Comparison of ENCODE assay signal across 7 mouse cellular contexts in genomic region chr6:118419050-118419920, GRCm38 (mm10). TPM values are rescaled to one million over a fixed set of nuclear protein-coding genes. Genes with fewer than 3 reads are reported as not detected.
DNase-seq lines count a peak whose midpoint lies in the region; ATAC-seq lines count a peak whose summit lies in the region.

TSS of gene Bms1 (minus strand) at chr6:118419474.

- peak; percentile 91 for DNase-seq in adrenal gland, postnatal 25 days
- peak; percentile 99 for DNase-seq in heart, adult 11 months
- peak; percentile 96 for DNase-seq in kidney, adult 18-20 months
- DNase-seq in limb, embryonic 11.5 days (ENCODE audit: low spot score), result peak; percentile 93
- DNase-seq in midbrain, embryonic 14.5 days, result peak; percentile 98
- peak; percentile 81 to 91 for DNase-seq in spleen, adult 18-20 months

- peak within 1 kb of the TSS; percentile 84 for H3K9ac ChIP-seq in embryonic facial prominence, embryonic 12.5 days
- H3K9ac ChIP-seq in limb, embryonic 11.5 days (ENCODE audit: low read length), result peak within 1 kb of the TSS; percentile 73
- H3K9ac ChIP-seq in midbrain, embryonic 14.5 days (replicated peaks; ENCODE audit: low read length), result peak within 1 kb of the TSS; percentile 72

- no peaks in the 10 kb centered on the region for H3K9me3 ChIP-seq in embryonic facial prominence, embryonic 12.5 days
- no peaks in the 10 kb centered on the region for H3K9me3 ChIP-seq in limb, embryonic 11.5 days (ENCODE audit: control insufficient read depth, low read length)
- no peaks in the 10 kb centered on the region for H3K9me3 ChIP-seq in midbrain, embryonic 14.5 days (ENCODE audit: control insufficient read depth, low read length)

- peak within 1 kb of the TSS; percentile 77 for H3K27ac ChIP-seq in embryonic facial prominence, embryonic 12.5 days
- no peak within 1 kb of the TSS; the same call in 1 of the 2 replicates for H3K27ac ChIP-seq in limb, embryonic 11.5 days (replicated peaks; ENCODE audit: low read depth, low read length)
- H3K27ac ChIP-seq in midbrain, embryonic 14.5 days (replicated peaks; ENCODE audit: low read depth, low read length), result peak within 1 kb of the TSS; percentile 86

- H3K27me3 ChIP-seq in embryonic facial prominence, embryonic 12.5 days, result no peaks in the 10 kb centered on the region
- no peaks in the 10 kb centered on the region for H3K27me3 ChIP-seq in limb, embryonic 11.5 days (ENCODE audit: control insufficient read depth, insufficient read depth, low read length)
- no peaks in the 10 kb centered on the region for H3K27me3 ChIP-seq in midbrain, embryonic 14.5 days (ENCODE audit: control insufficient read depth, insufficient read depth, low read length)

- peak; percentile 97 for ATAC-seq in embryonic facial prominence, embryonic 12.5 days (ENCODE audit: insufficient number of reproducible peaks, insufficient read depth, low FRiP score, low TSS enrichment)
- peak; percentile 95 for ATAC-seq in limb, embryonic 11.5 days (ENCODE audit: insufficient number of reproducible peaks, low FRiP score, low TSS enrichment, low read depth)
- ATAC-seq in midbrain, embryonic 14.5 days (ENCODE audit: low FRiP score, low TSS enrichment), result peak; percentile 96

- H3K4me1 ChIP-seq in embryonic facial prominence, embryonic 12.5 days, result peaks cover 12% of the 10 kb centered on the region
- H3K4me1 ChIP-seq in limb, embryonic 11.5 days (ENCODE audit: control insufficient read depth, insufficient read depth, low read length), result no peaks in the 10 kb centered on the region
- H3K4me1 ChIP-seq in midbrain, embryonic 14.5 days (ENCODE audit: control insufficient read depth, insufficient read depth, low read length), result peaks cover 13% of the 10 kb centered on the region

- H3K4me3 ChIP-seq in embryonic facial prominence, embryonic 12.5 days, result peak within 1 kb of the TSS; percentile 93
- peak within 1 kb of the TSS; percentile 81 for H3K4me3 ChIP-seq in limb, embryonic 11.5 days (ENCODE audit: low read depth, low read length)
- peak within 1 kb of the TSS; percentile 78 for H3K4me3 ChIP-seq in midbrain, embryonic 14.5 days (replicated peaks; ENCODE audit: low read depth, low read length)

- under 1% methylated on average over 67 of the region's 67 CpGs for WGBS in embryonic facial prominence, embryonic 12.5 days
- under 1% methylated on average over 67 of the region's 67 CpGs for WGBS in limb, embryonic 11.5 days
- under 1% methylated on average over 67 of the region's 67 CpGs for WGBS in midbrain, embryonic 14.5 days

- H3K4me2 ChIP-seq in embryonic facial prominence, embryonic 12.5 days (replicated peaks), result peak within 1 kb of the TSS; percentile 68
- peak within 1 kb of the TSS; percentile 56 for H3K4me2 ChIP-seq in limb, embryonic 11.5 days (ENCODE audit: low read depth, severe bottlenecking)
- H3K4me2 ChIP-seq in midbrain, embryonic 14.5 days (ENCODE audit: low read length), result peak within 1 kb of the TSS; percentile 60

- peaks cover 30% of the 10 kb centered on the region for H3K36me3 ChIP-seq in embryonic facial prominence, embryonic 12.5 days
- peaks cover 6% of the 10 kb centered on the region; the same call in 1 of the 2 replicates for H3K36me3 ChIP-seq in limb, embryonic 11.5 days (ENCODE audit: control insufficient read depth, insufficient read depth, low read length)
- H3K36me3 ChIP-seq in midbrain, embryonic 14.5 days (ENCODE audit: control insufficient read depth, insufficient read depth, low read length), result peaks cover 27% of the 10 kb centered on the region

RNA-seq across cellular contexts. Expression of gene Bms1, which starts in this region (rescaled TPM):
- total RNA-seq in adrenal gland, postnatal 25 days (2021), result 30.3 and 30.9 TPM in 2 replicates
- 45.1 and 49.8 TPM in 2 replicates for polyA plus RNA-seq in embryonic facial prominence, embryonic 12.5 days (2016; fragmentation: Nextera tagmentation; extraction: Ambion mirVana)
- polyA plus RNA-seq in limb, embryonic 11.5 days (2014; fragmentation: Nextera tagmentation; extraction: Ambion mirVana), result 52.5 and 64.5 TPM in 2 replicates
- 14.4 and 23.5 TPM in 2 replicates for polyA plus RNA-seq in midbrain, embryonic 14.5 days (2014; fragmentation: Nextera tagmentation; extraction: Ambion mirVana)
